Mouse (Mus musculus) liver, embryonic 11.5 days (tissue): ENCODE results near the gene Rhot2. TPM values are rescaled to one million over a fixed set of nuclear protein-coding genes. Genes with fewer than 3 reads are reported as not detected.

Experiments
- ATAC-seq: fragments of 200-750 bp; cut with Nextera tagmentation; replicated peaks from 2 replicates; pipeline ENCODE4 v1.8.0; 2017; ENCODE audit warnings: moderate number of reproducible peaks, mild to moderate bottlenecking, moderate TSS enrichment, moderate library complexity; ENCODE audit not compliant: low FRiP score
- DNase-seq: peaks from one replicate; pipeline ENCODE4 v3.0.0-alpha.2; 2017; ENCODE audit warnings: low spot score
- H3K27ac ChIP-seq: fragments of 300-500 bp; sonication (generic); 2 replicates; pipeline ENCODE4 v1.5.1; 2014; ENCODE audit warnings: mild to moderate bottlenecking, low read depth, low read length, control low read depth
- H3K27me3 ChIP-seq: fragments of 300-500 bp; sonication (generic); replicated peaks from 2 replicates; pipeline ENCODE4 v1.6.1; 2014; ENCODE audit warnings: low read length, mixed read lengths; ENCODE audit not compliant: control insufficient read depth, insufficient read depth
- H3K36me3 ChIP-seq: fragments of 300-500 bp; sonication (generic); 2 replicates; pipeline ENCODE4 v1.6.1; 2014; ENCODE audit warnings: mild to moderate bottlenecking, low read length, moderate library complexity, mixed read lengths; ENCODE audit not compliant: control insufficient read depth, insufficient read depth
- H3K4me1 ChIP-seq: fragments of 300-500 bp; sonication (generic); replicated peaks from 2 replicates; pipeline ENCODE4 v1.6.1; 2014; ENCODE audit warnings: low read length, mixed read lengths; ENCODE audit not compliant: control insufficient read depth, insufficient read depth
- H3K4me2 ChIP-seq: fragments of 300-500 bp; sonication (generic); 2 replicates; pipeline ENCODE4 v1.6.1; 2014; ENCODE audit warnings: mild to moderate bottlenecking, control low read depth, moderate library complexity
- H3K4me3 ChIP-seq: fragments of 300-500 bp; sonication (generic); 2 replicates; pipeline ENCODE4 v1.5.1; 2014; ENCODE audit warnings: low read depth, low read length, control low read depth
- H3K9ac ChIP-seq: fragments of 300-500 bp; sonication (generic); 2 replicates; pipeline ENCODE4 v1.6.1; 2014; ENCODE audit warnings: low read depth, low read length, control low read depth
- H3K9me3 ChIP-seq: fragments of 300-500 bp; sonication (generic); 2 replicates; pipeline ENCODE4 v1.6.1; 2016; ENCODE audit warnings: low read length, inconsistent platforms, mixed read lengths; ENCODE audit not compliant: control insufficient read depth
- whole genome bisulfite sequencing: fragments of 180-500 bp; shearing (Covaris S2); extraction: QIAGEN DNeasy Blood & Tissue Kit; methylation state at CpG from one replicate; pipeline ENCODE4 v1.1.7; 2014; 5-methylcytosine and 5-hydroxymethylcytosine counted together
- polyA plus RNA-seq: library from polyadenylated mRNA; unstranded; fragments of >200 nt; fragmentation: Nextera tagmentation; extraction: Ambion mirVana; gene quantifications from 2 replicates; pipeline ENCODE4 v1.2.1, GENCODE M21; 2014

Rhot2 gene
- polyA plus RNA-seq = 9.6 and 12.8 TPM in 2 replicates

DNA sequence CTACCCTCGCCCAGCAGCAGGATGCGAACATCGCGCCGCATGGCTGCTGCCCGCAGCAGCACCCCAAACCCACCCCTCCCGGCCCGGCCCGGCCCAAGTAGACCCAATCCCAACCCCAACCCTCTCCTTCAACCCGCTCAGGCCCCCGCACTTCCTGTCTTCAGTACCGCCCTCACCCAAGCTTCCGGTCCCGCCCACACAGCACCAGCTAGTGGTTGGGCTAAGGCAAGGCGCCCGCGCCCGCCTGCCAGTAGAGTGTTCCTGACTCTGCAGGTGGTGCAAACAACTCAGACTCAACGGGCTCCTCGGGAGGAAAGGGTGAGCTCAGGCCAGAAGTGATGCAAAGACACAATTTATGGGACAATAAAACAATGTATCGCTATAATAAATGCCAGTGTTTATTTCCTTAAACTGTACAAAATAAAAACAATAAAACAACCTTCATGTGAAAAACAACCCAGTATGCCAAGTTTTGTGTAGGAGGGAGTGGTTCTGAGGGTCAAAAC, at the start of gene Rhot2:
TSS of gene Rhot2 (minus strand) at position 456 of the 506 bp plus-strand sequence.
- no peaks in the 10 kb centered on the region for H3K27me3 ChIP-seq
- peak within 1 kb of the TSS; percentile 85 for H3K4me3 ChIP-seq
- no peaks in the 10 kb centered on the region for H3K9me3 ChIP-seq
- peaks cover 28% of the 10 kb centered on the region for H3K36me3 ChIP-seq
- peak; percentile 95 for ATAC-seq
- WGBS = under 1% methylated on average over 21 of the region's 21 CpGs
- peak within 1 kb of the TSS; percentile 93 for H3K4me2 ChIP-seq
- H3K27ac ChIP-seq = peak within 1 kb of the TSS; percentile 84
- H3K4me1 ChIP-seq = peaks cover 16% of the 10 kb centered on the region
- peak within 1 kb of the TSS; percentile 93 for H3K9ac ChIP-seq
- DNase-seq = peak; percentile 93

DNA sequence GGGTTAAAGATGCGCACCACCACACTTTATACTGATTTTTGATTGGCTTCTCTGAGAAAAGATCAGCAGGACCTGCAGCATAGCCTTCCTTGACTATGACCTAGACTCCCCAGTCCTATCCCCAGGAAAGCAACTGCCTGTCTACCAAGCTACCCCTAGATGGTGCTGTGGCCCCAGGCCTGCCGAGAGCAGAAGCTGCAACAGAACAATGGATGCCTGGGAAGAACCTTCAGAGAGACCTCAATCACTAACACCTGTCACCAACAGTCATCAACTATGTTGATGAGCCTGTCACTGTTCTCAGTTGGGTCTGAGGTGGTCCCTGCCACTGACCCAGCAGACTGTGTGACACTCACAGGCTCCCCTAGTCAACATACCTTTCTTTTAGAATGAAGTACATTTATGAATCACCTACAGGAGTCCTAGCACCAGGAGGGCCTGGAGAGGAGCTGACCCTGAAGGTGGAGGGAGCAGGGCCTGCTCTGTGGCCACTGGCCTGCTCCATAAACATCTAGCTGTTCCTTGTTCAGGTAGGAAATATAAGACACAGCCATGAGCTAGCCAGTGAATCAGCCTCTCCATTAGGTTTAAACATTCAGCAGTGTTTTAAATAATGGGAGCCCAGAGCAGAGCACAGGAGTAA, 49.4 kb upstream of the Rhot2 start:
- peak; percentile 68; the same call in 1 of the 2 replicates for ATAC-seq
- 32% methylated on average over 2 of the region's 2 CpGs for WGBS
- H3K27ac ChIP-seq = no peak overlapping the region

DNA sequence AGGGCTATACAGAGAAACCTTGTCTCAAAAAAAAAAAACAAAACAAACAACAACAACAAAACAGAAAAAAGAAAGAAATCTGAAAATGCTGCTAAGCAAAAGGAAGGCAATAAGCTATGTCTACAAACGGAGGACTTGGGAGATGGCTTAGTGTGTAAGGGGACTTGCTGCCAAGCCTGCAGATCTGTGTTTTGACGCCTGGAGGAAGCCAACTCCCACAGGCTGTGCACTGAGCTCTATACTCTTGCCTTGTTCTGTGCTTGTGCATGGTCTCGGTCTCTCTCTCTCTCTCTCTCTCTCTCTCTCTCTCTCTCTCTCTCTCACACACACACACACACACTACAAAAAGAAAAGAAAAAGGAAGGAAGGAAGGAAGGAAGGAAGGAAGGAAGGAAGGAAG, 44.2 kb upstream of the Rhot2 start:
- Histone ChIP-seq H3K9me3 (no peaks in the 10 kb centered on the region), H3K4me3 (no peak overlapping the region), H3K4me1 (no peaks in the 10 kb centered on the region), H3K36me3 (peaks cover 7% of the 10 kb centered on the region), H3K9ac (no peak overlapping the region), H3K27ac (no peak overlapping the region), H3K4me2 (no peak overlapping the region), H3K27me3 (no peaks in the 10 kb centered on the region)
- ATAC-seq (no peak), DNase-seq (no peak)
- WGBS = 82% methylated on average over 3 of the region's 3 CpGs

More for the DNA sequence above, 49.4 kb upstream of the Rhot2 start:
- no peak for DNase-seq
- no peak overlapping the region for H3K4me2 ChIP-seq
- peaks cover 14% of the 10 kb centered on the region for H3K4me1 ChIP-seq
- H3K27me3 ChIP-seq = no peaks in the 10 kb centered on the region
- H3K36me3 ChIP-seq = no peaks in the 10 kb centered on the region
- H3K9me3 ChIP-seq = no peaks in the 10 kb centered on the region
- H3K4me3 ChIP-seq = no peak overlapping the region
- no peak overlapping the region for H3K9ac ChIP-seq

DNA sequence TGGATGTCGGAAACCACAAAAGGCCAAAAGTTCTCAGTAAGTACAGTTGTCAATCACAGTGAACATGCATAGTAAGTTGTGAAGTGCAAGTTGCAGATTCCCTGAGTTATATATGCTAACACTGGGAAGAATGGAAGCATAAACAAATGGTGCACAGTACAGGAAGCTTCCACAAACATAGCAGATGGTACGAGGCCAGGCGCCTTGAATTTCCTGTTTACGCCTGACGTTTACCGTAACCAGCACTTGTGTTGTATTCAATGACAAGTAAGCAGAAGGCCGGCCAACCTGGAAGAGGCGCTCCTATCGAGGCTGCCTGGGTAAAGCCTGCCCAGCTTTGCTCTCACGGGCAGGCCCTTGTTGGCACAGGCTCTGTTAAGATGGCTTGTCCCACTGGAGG, 42.8 kb upstream of the Rhot2 start:
- ATAC-seq = no peak
- no peaks in the 10 kb centered on the region for H3K27me3 ChIP-seq
- no peak overlapping the region for H3K4me3 ChIP-seq
- peaks cover 14% of the 10 kb centered on the region for H3K36me3 ChIP-seq
- peaks cover 1% of the 10 kb centered on the region for H3K4me1 ChIP-seq
- no peak overlapping the region for H3K9ac ChIP-seq
- no peak overlapping the region for H3K27ac ChIP-seq
- WGBS = 73% methylated on average over 10 of the region's 10 CpGs
- no peak for DNase-seq
- no peaks in the 10 kb centered on the region for H3K9me3 ChIP-seq
- no peak overlapping the region for H3K4me2 ChIP-seq

DNA sequence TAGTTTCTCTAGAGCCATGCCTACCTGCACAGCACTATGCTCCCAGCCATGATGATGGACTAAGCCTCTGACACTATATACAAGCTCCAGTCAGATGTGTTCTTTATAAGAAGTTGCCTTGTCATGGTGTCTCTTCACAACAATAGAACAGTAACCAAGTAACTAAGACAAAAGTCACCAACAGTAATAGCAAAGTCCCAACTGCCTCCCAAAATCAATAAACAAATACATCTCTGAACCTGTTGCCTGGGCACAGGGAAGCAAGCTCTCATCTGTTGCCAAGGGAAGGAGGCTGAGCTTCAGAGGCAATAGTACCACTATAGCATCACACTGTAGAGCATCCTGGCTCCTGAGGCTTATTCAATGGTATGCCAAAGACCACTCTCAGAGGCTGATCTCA, 42.2 kb upstream of the Rhot2 start:
- no peak overlapping the region for H3K4me2 ChIP-seq
- H3K4me1 ChIP-seq = peaks cover 8% of the 10 kb centered on the region
- peaks cover 14% of the 10 kb centered on the region for H3K36me3 ChIP-seq
- H3K27me3 ChIP-seq = no peaks in the 10 kb centered on the region
- no peak overlapping the region for H3K27ac ChIP-seq
- H3K4me3 ChIP-seq = no peak overlapping the region
- ATAC-seq = no peak
- no peak for DNase-seq
- no peak overlapping the region for H3K9ac ChIP-seq
- no peaks in the 10 kb centered on the region for H3K9me3 ChIP-seq

DNA sequence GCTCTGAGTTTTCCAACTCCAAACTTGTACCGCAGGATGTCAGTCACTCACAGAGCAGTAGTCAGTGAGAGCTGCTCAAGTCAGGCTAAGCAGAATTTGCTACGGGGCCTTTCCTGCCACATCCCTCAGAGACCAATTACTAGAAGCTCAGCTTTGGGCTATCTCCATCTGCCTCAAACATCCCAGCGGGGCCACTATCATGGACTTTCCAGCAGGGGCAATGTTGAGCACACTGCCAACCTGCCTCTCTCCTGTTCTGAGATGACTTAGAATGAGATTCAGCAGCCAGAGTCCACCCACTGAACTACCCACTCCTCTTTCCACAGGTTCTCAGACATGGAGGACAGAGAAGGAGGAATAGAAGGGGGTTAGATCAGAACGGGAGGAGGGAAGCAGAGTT, 41.0 kb upstream of the Rhot2 start:
- DNase-seq (no peak), ATAC-seq (0 out of 2 replicates have a peak, but pooled peaks have one; percentile 30)
- no peak overlapping the region for H3K27ac ChIP-seq
- peaks cover 19% of the 10 kb centered on the region for H3K4me1 ChIP-seq
- 62% methylated on average over 4 of the region's 4 CpGs for WGBS
- peaks cover 14% of the 10 kb centered on the region for H3K36me3 ChIP-seq
- no peaks in the 10 kb centered on the region for H3K9me3 ChIP-seq
- H3K9ac ChIP-seq = no peak overlapping the region
- no peak overlapping the region for H3K4me2 ChIP-seq
- H3K27me3 ChIP-seq = no peaks in the 10 kb centered on the region
- no peak overlapping the region for H3K4me3 ChIP-seq

DNA sequence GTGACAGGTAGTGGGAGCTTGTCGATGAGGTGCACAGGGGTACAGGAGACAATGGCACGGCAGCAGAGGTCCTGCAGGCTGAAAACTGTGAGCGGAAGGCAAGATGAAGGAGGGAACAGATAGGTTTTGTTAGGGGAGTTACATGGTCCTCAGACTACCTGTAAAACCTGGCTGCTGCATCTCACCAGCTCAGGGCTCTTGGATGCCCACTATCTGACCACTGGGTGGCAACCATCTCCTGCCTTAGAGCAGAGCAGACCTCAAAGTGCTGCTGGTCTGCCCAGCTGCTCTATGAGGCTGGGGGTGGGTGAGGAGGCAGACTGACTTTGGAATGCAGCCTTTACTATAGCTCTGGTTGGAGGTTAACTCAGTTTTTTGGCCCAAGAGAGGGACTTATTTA, 39.2 kb upstream of the Rhot2 start:
- Histone ChIP-seq H3K9me3 (no peaks in the 10 kb centered on the region), H3K4me3 (no peak overlapping the region), H3K4me2 (no peak overlapping the region), H3K27me3 (no peaks in the 10 kb centered on the region), H3K36me3 (peaks cover 16% of the 10 kb centered on the region), H3K4me1 (peaks cover 28% of the 10 kb centered on the region), H3K27ac (no peak overlapping the region), H3K9ac (no peak overlapping the region)
- no peak for ATAC-seq
- WGBS = 92% methylated on average over 3 of the region's 3 CpGs
- no peak for DNase-seq

DNA sequence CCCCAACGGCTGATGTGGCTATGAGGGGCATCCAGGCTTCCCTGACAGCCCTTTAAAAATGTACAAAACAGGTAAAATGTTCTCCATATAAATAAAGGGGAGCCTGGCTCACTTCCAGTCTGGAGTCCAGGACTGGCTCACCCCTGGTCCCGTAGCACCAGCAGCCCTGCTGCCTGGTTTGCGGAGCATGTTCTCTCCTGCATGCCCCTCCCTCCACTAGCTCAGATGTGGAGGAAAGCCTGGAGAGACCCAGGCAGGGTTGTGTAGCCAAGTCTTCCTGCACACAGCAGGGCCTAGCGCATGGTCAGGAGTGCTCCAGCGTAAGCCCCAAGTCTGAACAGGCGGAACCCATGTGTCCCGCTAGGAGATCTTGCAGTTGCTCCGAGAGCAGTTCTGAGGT, 38.6 kb upstream of the Rhot2 start:
- Histone ChIP-seq H3K9ac (no peak overlapping the region), H3K9me3 (no peaks in the 10 kb centered on the region), H3K27me3 (no peaks in the 10 kb centered on the region), H3K36me3 (peaks cover 17% of the 10 kb centered on the region), H3K4me3 (no peak overlapping the region), H3K4me1 (peaks cover 30% of the 10 kb centered on the region), H3K4me2 (no peak overlapping the region), H3K27ac (no peak overlapping the region)
- WGBS = 91% methylated on average over 8 of the region's 8 CpGs
- ATAC-seq = no peak
- no peak for DNase-seq

DNA sequence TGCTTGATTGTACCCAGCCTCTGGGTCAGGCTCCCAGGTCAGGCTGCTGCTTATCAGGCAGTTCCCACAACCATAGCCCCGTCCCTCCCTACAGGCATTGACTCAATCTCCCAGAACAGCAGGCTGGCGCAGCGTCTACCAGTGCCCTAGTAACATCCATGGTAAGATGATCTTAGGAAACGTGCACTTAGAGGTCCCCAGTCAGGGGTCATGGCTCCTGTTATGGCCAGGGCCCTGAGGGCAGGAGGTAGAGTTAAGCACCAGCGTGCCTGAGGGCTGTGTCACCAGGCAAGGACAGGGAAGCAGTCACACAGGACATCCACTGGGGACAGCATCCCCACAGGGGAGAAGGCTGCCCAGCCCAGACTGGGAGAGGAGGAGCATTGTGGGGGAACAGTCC, 37.7 kb upstream of the Rhot2 start:
- H3K9ac ChIP-seq = 0 out of 2 replicates have a peak overlapping the region, but pooled peaks have one; percentile 7
- H3K9me3 ChIP-seq = no peaks in the 10 kb centered on the region
- H3K4me3 ChIP-seq = no peak overlapping the region
- H3K4me2 ChIP-seq = no peak overlapping the region
- no peaks in the 10 kb centered on the region for H3K27me3 ChIP-seq
- DNase-seq = no peak
- peaks cover 30% of the 10 kb centered on the region for H3K4me1 ChIP-seq
- WGBS = 41% methylated on average over 5 of the region's 5 CpGs
- peak; percentile 50 for ATAC-seq
- H3K27ac ChIP-seq = peak overlapping the region; percentile 62; the same call in 1 of the 2 replicates
- peaks cover 17% of the 10 kb centered on the region for H3K36me3 ChIP-seq
